Mouse (Mus musculus) ES-E14 (cell line): Measurements from ENCODE around the gene Slc6a5.

Experiments
- CHD2 ChIP-seq: IDR thresholded peaks from 2 replicates; pipeline ENCODE4 v1.6.1; 2014; ENCODE audit warnings: mild to moderate bottlenecking, low read depth, low read length, inconsistent platforms
- HCFC1 ChIP-seq: IDR thresholded peaks from 2 replicates; pipeline ENCODE4 v1.6.1; 2012; ENCODE audit warnings: low read length, inconsistent platforms, borderline replicate concordance; ENCODE audit not compliant: insufficient read depth
- MAFK ChIP-seq: IDR thresholded peaks from 2 replicates; pipeline ENCODE4 v1.6.1; 2014; ENCODE audit warnings: mild to moderate bottlenecking, low read depth, low read length, inconsistent platforms; ENCODE audit not compliant: insufficient read depth
- ZC3H11A ChIP-seq: IDR thresholded peaks from 2 replicates; pipeline ENCODE4 v1.6.1; 2012; ENCODE audit warnings: low read depth, mild to moderate bottlenecking, inconsistent platforms, low read length, borderline replicate concordance
- ZNF384 ChIP-seq: IDR thresholded peaks from 2 replicates; pipeline ENCODE4 v1.6.1; 2012; ENCODE audit warnings: low read depth, low read length, inconsistent platforms

- TF ChIP-seq ZC3H11A (no peak), CHD2 (no peak), ZNF384 (no peak), MAFK (no peak), HCFC1 (no peak)
Measured at GRCm38 (mm10) chr7:49887776-49888390, 22.1 kb upstream of the Slc6a5 start.
